Mouse (Mus musculus) bone marrow macrophage, adult 2 months (primary cell): ENCODE measurements around the gene Rgs2. TPM values are rescaled to one million over a fixed set of nuclear protein-coding genes. Genes with fewer than 3 reads are reported as not detected.

Experiments used
- H3K27ac ChIP-seq: 2 replicates; pipeline ENCODE4 v1.5.1; 2012; ENCODE audit warnings: low read depth, low read length; ENCODE audit not compliant: insufficient read depth
- H3K4me1 ChIP-seq: 2 replicates; pipeline ENCODE4 v1.6.1; 2012; ENCODE audit warnings: low read length; ENCODE audit not compliant: control insufficient read depth, insufficient read depth
- H3K4me3 ChIP-seq: 2 replicates; pipeline ENCODE4 v1.5.1; 2012; ENCODE audit warnings: mild to moderate bottlenecking, low read length, moderate library complexity; ENCODE audit not compliant: insufficient read depth
- CTCF ChIP-seq: IDR thresholded peaks from 2 replicates; pipeline ENCODE4 v1.5.1; 2012; ENCODE audit warnings: low read depth, mild to moderate bottlenecking, low read length, moderate library complexity
- POLR2A ChIP-seq: IDR thresholded peaks from 2 replicates; pipeline ENCODE4 v1.6.1; 2012; ENCODE audit warnings: mild to moderate bottlenecking, low read depth, low read length, borderline replicate concordance
- polyA plus RNA-seq: library from polyadenylated mRNA; stranded (reverse); fragments of >200 nt; gene quantifications from 2 replicates; pipeline ENCODE4 v1.2.4, GENCODE M21; 2012; ENCODE audit not compliant: missing spikeins, insufficient read depth, insufficient read length

The Rgs2 gene
- 180 and 194 TPM in 2 replicates for polyA plus RNA-seq

GRCm38 (mm10) chr1:144003904-144004740 is at the start of gene Rgs2:
Rgs2 (minus strand) TSS chr1:144004161.
- peak within 1 kb of the TSS; percentile 87 for H3K27ac ChIP-seq
- peaks cover 25% of the 10 kb centered on the region for H3K4me1 ChIP-seq
- peak within 1 kb of the TSS; percentile 96 for H3K4me3 ChIP-seq
- no peak for TF ChIP-seq CTCF
- TF ChIP-seq POLR2A: peak; percentile 95

- Histone ChIP-seq H3K4me1 (no peaks in the 10 kb centered on the region), H3K27ac (no peak overlapping the region), H3K4me3 (no peak overlapping the region)
- TF ChIP-seq CTCF (no peak), POLR2A (no peak)
Observed at GRCm38 (mm10) chr1:144053401-144053800, 49.4 kb upstream of the Rgs2 start.

- no peak overlapping the region for H3K27ac ChIP-seq
Observed at GRCm38 (mm10) chr1:144041826-144042225, 37.9 kb upstream of the Rgs2 start.

GRCm38 (mm10) chr1:144033498-144033897 is 29.5 kb upstream of the Rgs2 start:
- TF ChIP-seq CTCF (no peak), POLR2A (no peak)
- H3K4me1 ChIP-seq: no peaks in the 10 kb centered on the region
- no peak overlapping the region for H3K4me3 ChIP-seq
- H3K27ac ChIP-seq: no peak overlapping the region

More at GRCm38 (mm10) chr1:144041826-144042225, 37.9 kb upstream of the Rgs2 start:
- TF ChIP-seq POLR2A: no peak
- TF ChIP-seq CTCF: no peak
- Histone ChIP-seq H3K4me1 (no peaks in the 10 kb centered on the region), H3K4me3 (no peak overlapping the region)

GRCm38 (mm10) chr1:144030499-144030898 is 26.5 kb upstream of the Rgs2 start:
- Histone ChIP-seq H3K4me3 (no peak overlapping the region), H3K4me1 (no peaks in the 10 kb centered on the region), H3K27ac (no peak overlapping the region)
- TF ChIP-seq CTCF (no peak), POLR2A (no peak)

- TF ChIP-seq CTCF (no peak), POLR2A (no peak)
- Histone ChIP-seq H3K27ac (no peak overlapping the region), H3K4me3 (no peak overlapping the region)
Observed at GRCm38 (mm10) chr1:144029679-144030078, 25.7 kb upstream of the Rgs2 start.

GRCm38 (mm10) chr1:144018417-144018958 is 14.5 kb upstream of the Rgs2 start:
- Histone ChIP-seq H3K27ac (no peak overlapping the region), H3K4me1 (0 out of 2 replicates have a peak, but pooled peaks cover 3% of the 10 kb centered on the region), H3K4me3 (no peak overlapping the region)
- TF ChIP-seq CTCF (no peak), POLR2A (no peak)

More at GRCm38 (mm10) chr1:144029679-144030078, 25.7 kb upstream of the Rgs2 start:
- H3K4me1 ChIP-seq: no peaks in the 10 kb centered on the region

GRCm38 (mm10) chr1:144013913-144014312 is 10.0 kb upstream of the Rgs2 start:
- H3K4me1 ChIP-seq: 0 out of 2 replicates have a peak, but pooled peaks cover 3% of the 10 kb centered on the region
- H3K4me3 ChIP-seq: no peak overlapping the region
- TF ChIP-seq POLR2A (no peak), CTCF (no peak)
- no peak overlapping the region for H3K27ac ChIP-seq

GRCm38 (mm10) chr1:144007341-144007740 is 3.4 kb upstream of the Rgs2 start:
- H3K27ac ChIP-seq: no peak overlapping the region
- peaks cover 9% of the 10 kb centered on the region for H3K4me1 ChIP-seq
- no peak for TF ChIP-seq CTCF
- no peak for TF ChIP-seq POLR2A
- no peak overlapping the region for H3K4me3 ChIP-seq

- peak overlapping the region; percentile 87 for H3K27ac ChIP-seq
- peaks cover 16% of the 10 kb centered on the region for H3K4me1 ChIP-seq
- TF ChIP-seq CTCF: peak; percentile 87
- TF ChIP-seq POLR2A: no peak
- no peak overlapping the region for H3K4me3 ChIP-seq
Observed at GRCm38 (mm10) chr1:144006542-144006941, 2.6 kb upstream of the Rgs2 start.
